Comparison of ENCODE assay signal across 7 mouse cellular contexts in the genomic region with DNA sequence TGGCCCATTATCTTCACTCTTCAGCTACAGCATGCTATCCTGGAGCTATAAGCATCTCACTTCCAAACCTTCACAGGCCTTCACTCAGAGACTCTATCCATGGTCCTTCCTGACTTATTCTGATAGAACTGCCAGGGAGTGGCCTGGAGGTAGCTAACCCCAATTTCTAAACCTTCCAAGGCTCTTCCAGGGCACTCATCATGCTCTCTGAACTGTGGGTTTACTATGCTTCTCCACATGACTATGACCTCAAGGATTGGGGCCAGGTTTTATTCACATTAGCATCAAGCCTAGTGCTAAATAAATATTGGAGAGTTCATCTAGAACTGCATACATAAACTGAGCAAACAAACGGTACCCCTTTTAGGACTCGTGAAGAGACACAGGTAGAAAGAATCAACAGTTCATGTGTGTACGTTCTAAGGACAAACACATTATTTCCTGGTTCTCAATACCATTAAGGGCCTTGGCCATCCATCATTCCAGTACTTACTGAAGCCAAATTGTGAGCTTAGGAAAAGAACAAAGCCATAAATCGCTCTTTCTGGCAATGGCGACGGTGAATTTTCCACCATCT. TPM values are rescaled to one million over a fixed set of nuclear protein-coding genes. Genes with fewer than 3 reads are reported as not detected.
DNase-seq lines count a peak whose midpoint lies in the region; ATAC-seq and TF ChIP-seq lines count a peak whose summit lies in the region.

No protein-coding gene starts in this region.

- no peaks in the 10 kb centered on the region for H3K27me3 ChIP-seq in lung, postnatal 0 days (replicated peaks; ENCODE audit: insufficient read depth, low read length)
- H3K27me3 ChIP-seq in embryonic facial prominence, embryonic 11.5 days (ENCODE audit: control insufficient read depth, insufficient read depth, low read length) = no peaks in the 10 kb centered on the region
- H3K27me3 ChIP-seq in hindbrain, embryonic 13.5 days = no peaks in the 10 kb centered on the region
- no peaks in the 10 kb centered on the region for H3K27me3 ChIP-seq in midbrain, embryonic 13.5 days

- H3K4me3 ChIP-seq in lung, postnatal 0 days (ENCODE audit: low read depth, low read length) = peak overlapping the region; percentile 94
- peak overlapping the region; percentile 95 for H3K4me3 ChIP-seq in embryonic facial prominence, embryonic 11.5 days (ENCODE audit: low read depth, low read length)
- H3K4me3 ChIP-seq in hindbrain, embryonic 13.5 days = peak overlapping the region; percentile 89
- peak overlapping the region; percentile 90 for H3K4me3 ChIP-seq in midbrain, embryonic 13.5 days (replicated peaks)

- no peaks in the 10 kb centered on the region for H3K9me3 ChIP-seq in lung, postnatal 0 days (ENCODE audit: low read length)
- H3K9me3 ChIP-seq in embryonic facial prominence, embryonic 11.5 days (replicated peaks; ENCODE audit: control insufficient read depth, low read length) = no peaks in the 10 kb centered on the region
- H3K9me3 ChIP-seq in hindbrain, embryonic 13.5 days = no peaks in the 10 kb centered on the region
- H3K9me3 ChIP-seq in midbrain, embryonic 13.5 days = no peaks in the 10 kb centered on the region

- peak overlapping the region; percentile 96 for H3K27ac ChIP-seq in lung, postnatal 0 days (ENCODE audit: low read length)
- H3K27ac ChIP-seq in embryonic facial prominence, embryonic 11.5 days (replicated peaks; ENCODE audit: low read depth, low read length) = peak overlapping the region; percentile 96
- H3K27ac ChIP-seq in hindbrain, embryonic 13.5 days = peak overlapping the region; percentile 100
- peak overlapping the region; percentile 99 for H3K27ac ChIP-seq in midbrain, embryonic 13.5 days

- TF ChIP-seq CTCF in lung, postnatal 0 days (IDR thresholded peaks at IDR 0.05) = no peak

- ATAC-seq in lung, postnatal 0 days = no peak
- peak; percentile 4; the same call in 1 of the 2 replicates for ATAC-seq in embryonic facial prominence, embryonic 11.5 days (replicated peaks; ENCODE audit: insufficient number of reproducible peaks, low FRiP score, low TSS enrichment, low read depth)
- ATAC-seq in hindbrain, embryonic 13.5 days (ENCODE audit: low FRiP score) = 0 out of 2 replicates have a peak, but pooled peaks have one; percentile 1
- no peak; the same call in 1 of the 2 replicates for ATAC-seq in midbrain, embryonic 13.5 days

- H3K9ac ChIP-seq in lung, postnatal 0 days (replicated peaks; ENCODE audit: low read depth) = peak overlapping the region; percentile 85
- peak overlapping the region; percentile 97 for H3K9ac ChIP-seq in embryonic facial prominence, embryonic 11.5 days (replicated peaks; ENCODE audit: low read length)
- H3K9ac ChIP-seq in hindbrain, embryonic 13.5 days = peak overlapping the region; percentile 99
- peak overlapping the region; percentile 87 for H3K9ac ChIP-seq in midbrain, embryonic 13.5 days (replicated peaks)

- under 1% methylated on average over 6 of the region's 6 CpGs for WGBS in lung, postnatal 0 days
- WGBS in embryonic facial prominence, embryonic 11.5 days = 11% methylated on average over 6 of the region's 6 CpGs
- WGBS in hindbrain, embryonic 13.5 days = 6% methylated on average over 6 of the region's 6 CpGs
- 8% methylated on average over 6 of the region's 6 CpGs for WGBS in midbrain, embryonic 13.5 days

- H3K36me3 ChIP-seq in lung, postnatal 0 days (ENCODE audit: insufficient read depth, low read length) = no peaks in the 10 kb centered on the region
- no peaks in the 10 kb centered on the region for H3K36me3 ChIP-seq in embryonic facial prominence, embryonic 11.5 days (replicated peaks; ENCODE audit: control insufficient read depth, insufficient read depth, low read depth, low read length)
- peaks cover 8% of the 10 kb centered on the region for H3K36me3 ChIP-seq in hindbrain, embryonic 13.5 days
- peaks cover 4% of the 10 kb centered on the region for H3K36me3 ChIP-seq in midbrain, embryonic 13.5 days

- 0 out of 2 replicates have a peak, but pooled peaks cover 4% of the 10 kb centered on the region for H3K4me1 ChIP-seq in lung, postnatal 0 days (ENCODE audit: insufficient read depth, low read depth, low read length)
- H3K4me1 ChIP-seq in embryonic facial prominence, embryonic 11.5 days (ENCODE audit: control insufficient read depth, insufficient read depth, low read length) = 0 out of 2 replicates have a peak, but pooled peaks cover 2% of the 10 kb centered on the region
- peaks cover 36% of the 10 kb centered on the region for H3K4me1 ChIP-seq in hindbrain, embryonic 13.5 days (replicated peaks)
- peaks cover 41% of the 10 kb centered on the region for H3K4me1 ChIP-seq in midbrain, embryonic 13.5 days (replicated peaks)

- DNase-seq in lung, postnatal 0 days (ENCODE audit: low spot score) = peak; percentile 67
- DNase-seq in lung, adult 18-20 months = no peak
- DNase-seq in embryonic facial prominence, embryonic 11.5 days (ENCODE audit: low spot score) = peak; percentile 6
- DNase-seq in testis, postnatal 14 days (ENCODE audit: low spot score) = no peak
- no peak for DNase-seq in adrenal gland, postnatal 10 days

- no peak for TF ChIP-seq EP300 in lung, postnatal 0 days (IDR thresholded peaks at IDR 0.05)

- H3K4me2 ChIP-seq in lung, postnatal 0 days (replicated peaks; ENCODE audit: low read depth, low read length) = peak overlapping the region; percentile 92
- H3K4me2 ChIP-seq in embryonic facial prominence, embryonic 11.5 days (ENCODE audit: low read depth, low read length) = peak overlapping the region; percentile 57
- peak overlapping the region; percentile 74 for H3K4me2 ChIP-seq in hindbrain, embryonic 13.5 days
- H3K4me2 ChIP-seq in midbrain, embryonic 13.5 days (replicated peaks) = peak overlapping the region; percentile 81

RNA-seq across cellular contexts. Expression of gene Ttc3, which starts 0.7 kb away (rescaled TPM):
- polyA plus RNA-seq in lung, postnatal 0 days (2015; fragmentation: Nextera tagmentation; extraction: Ambion mirVana) = 68.9 and 78.9 TPM in 2 replicates
- polyA plus RNA-seq in embryonic facial prominence, embryonic 11.5 days (2014; fragmentation: Nextera tagmentation; extraction: Ambion mirVana) = 407 and 435 TPM in 2 replicates
- 848 and 849 TPM in 2 replicates for polyA plus RNA-seq in hindbrain, embryonic 13.5 days (2015; fragmentation: Nextera tagmentation; extraction: Ambion mirVana)
- 803 and 871 TPM in 2 replicates for polyA plus RNA-seq in midbrain, embryonic 13.5 days (2015; fragmentation: Nextera tagmentation; extraction: Ambion mirVana)
- total RNA-seq in adrenal gland, postnatal 10 days (2021) = 100 to 1,000 TPM in 1 of 2 experiments, 10 to 100 TPM in 1; 94.4 to 116 TPM

RNA-seq across cellular contexts. Expression of gene Pigp, which starts 2.0 kb away (rescaled TPM):
- 134 and 149 TPM in 2 replicates for polyA plus RNA-seq in lung, postnatal 0 days (2015; fragmentation: Nextera tagmentation; extraction: Ambion mirVana)
- polyA plus RNA-seq in embryonic facial prominence, embryonic 11.5 days (2014; fragmentation: Nextera tagmentation; extraction: Ambion mirVana) = 77.5 and 79.1 TPM in 2 replicates
- polyA plus RNA-seq in hindbrain, embryonic 13.5 days (2015; fragmentation: Nextera tagmentation; extraction: Ambion mirVana) = 137 and 141 TPM in 2 replicates
- 134 and 157 TPM in 2 replicates for polyA plus RNA-seq in midbrain, embryonic 13.5 days (2015; fragmentation: Nextera tagmentation; extraction: Ambion mirVana)
- total RNA-seq in adrenal gland, postnatal 10 days (2021) = 10 to 100 TPM; 63.3 to 66.8 TPM

RNA-seq across cellular contexts. Expression of gene Ripply3, which starts 41.5 kb away (rescaled TPM):
- polyA plus RNA-seq in lung, postnatal 0 days (2015; fragmentation: Nextera tagmentation; extraction: Ambion mirVana) = 73.9 and 89.3 TPM in 2 replicates
- polyA plus RNA-seq in embryonic facial prominence, embryonic 11.5 days (2014; fragmentation: Nextera tagmentation; extraction: Ambion mirVana) = 5.2 and 6.3 TPM in 2 replicates
- 1.8 and 2.7 TPM in 2 replicates for polyA plus RNA-seq in hindbrain, embryonic 13.5 days (2015; fragmentation: Nextera tagmentation; extraction: Ambion mirVana)
- 1.2 and 1.3 TPM in 2 replicates for polyA plus RNA-seq in midbrain, embryonic 13.5 days (2015; fragmentation: Nextera tagmentation; extraction: Ambion mirVana)
- 1 to 10 TPM; 3.8 to 4.0 TPM for total RNA-seq in adrenal gland, postnatal 10 days (2021)

RNA-seq across cellular contexts. Expression of gene Hlcs, which starts 56.3 kb away (rescaled TPM):
- polyA plus RNA-seq in lung, postnatal 0 days (2015; fragmentation: Nextera tagmentation; extraction: Ambion mirVana) = 4.6 and 5.0 TPM in 2 replicates
- 7.4 and 8.6 TPM in 2 replicates for polyA plus RNA-seq in embryonic facial prominence, embryonic 11.5 days (2014; fragmentation: Nextera tagmentation; extraction: Ambion mirVana)
- polyA plus RNA-seq in hindbrain, embryonic 13.5 days (2015; fragmentation: Nextera tagmentation; extraction: Ambion mirVana) = 8.0 and 9.3 TPM in 2 replicates
- 9.2 and 9.8 TPM in 2 replicates for polyA plus RNA-seq in midbrain, embryonic 13.5 days (2015; fragmentation: Nextera tagmentation; extraction: Ambion mirVana)
- 10 to 100 TPM; 11.9 to 13.5 TPM for total RNA-seq in adrenal gland, postnatal 10 days (2021)

Comparison
In these comparisons a context has a peak if more than half of its experiments do, and no peak if none do; other contexts are left out.
1. DNase-seq: peak in lung, postnatal 0 days (single experiment) and embryonic facial prominence, embryonic 11.5 days (single experiment); none in lung, adult 18-20 months (0 of 2), testis, postnatal 14 days (single experiment) and adrenal gland, postnatal 10 days (single experiment).
2. ATAC-seq: peak in embryonic facial prominence, embryonic 11.5 days (single experiment) and hindbrain, embryonic 13.5 days (single experiment); none in lung, postnatal 0 days (single experiment) and midbrain, embryonic 13.5 days (single experiment).
3. RNA of gene Ripply3, which starts 41.5 kb away (polyA plus RNA-seq): 73.9 to 89.3 TPM in lung, postnatal 0 days; 5.2 to 6.3 TPM in embryonic facial prominence, embryonic 11.5 days, 1.8 to 2.7 TPM in hindbrain, embryonic 13.5 days and 1.2 to 1.3 TPM in midbrain, embryonic 13.5 days; every median in the first group is over 10 times any median in the second.
4. Peak in every context shown above with its lines, with median percentiles within 50 percentile points of each other: H3K27ac ChIP-seq, H3K4me2 ChIP-seq, H3K4me3 ChIP-seq and H3K9ac ChIP-seq.